Mouse (Mus musculus): ENCODE measurements around the gene Muc5b.
A peak's percentile ranks its signal among the peaks of the same experiment; 100 is the strongest.
"Not testable (repeated sequence)": the region's sequence is repeated elsewhere in the genome, so short reads cannot be mapped to it uniquely, and the experiment has no call there.

Muc5b gene

GRCm38 (mm10) chr7:141838779-141839178 lies at the start of gene Muc5b:
TSS of gene Muc5b (plus strand) at chr7:141839070.
- peak; percentile 41 for DNase-seq (ENCODE audit: low spot score)

GRCm38 (mm10) chr7:141794251-141794650 lies 44.6 kb upstream of the Muc5b start:
- no peak for DNase-seq (ENCODE audit: low spot score)

GRCm38 (mm10) chr7:141803206-141803605 lies 35.7 kb upstream of the Muc5b start:
- DNase-seq (ENCODE audit: low spot score): no peak

GRCm38 (mm10) chr7:141805384-141805783 lies 33.5 kb upstream of the Muc5b start:
- no peak for DNase-seq (ENCODE audit: low spot score)

GRCm38 (mm10) chr7:141807823-141808222 lies 31.0 kb upstream of the Muc5b start:
- DNase-seq (ENCODE audit: low spot score): not testable (repeated sequence)

- not testable (repeated sequence) for DNase-seq (ENCODE audit: low spot score)
Measured at GRCm38 (mm10) chr7:141809933-141810332, 28.9 kb upstream of the Muc5b start.

GRCm38 (mm10) chr7:141813321-141813720 lies 25.5 kb upstream of the Muc5b start:
- no peak for DNase-seq (ENCODE audit: low spot score)

GRCm38 (mm10) chr7:141815361-141815760 lies 23.5 kb upstream of the Muc5b start:
- no peak for DNase-seq (ENCODE audit: low spot score)

GRCm38 (mm10) chr7:141817355-141818075 lies 21.4 kb upstream of the Muc5b start:
- no peak for DNase-seq (ENCODE audit: low spot score)

- DNase-seq (ENCODE audit: low spot score): no peak
Measured at GRCm38 (mm10) chr7:141818267-141818666, 20.6 kb upstream of the Muc5b start.

- DNase-seq (ENCODE audit: low spot score): no peak
Measured at GRCm38 (mm10) chr7:141822582-141823261, 16.1 kb upstream of the Muc5b start.

- no peak for DNase-seq (ENCODE audit: low spot score)
Measured at GRCm38 (mm10) chr7:141823699-141824098, 15.2 kb upstream of the Muc5b start.

GRCm38 (mm10) chr7:141824398-141824797 lies 14.5 kb upstream of the Muc5b start:
- DNase-seq (ENCODE audit: low spot score): no peak

GRCm38 (mm10) chr7:141835941-141836340 lies 2.9 kb upstream of the Muc5b start:
- DNase-seq (ENCODE audit: low spot score): no peak

GRCm38 (mm10) chr7:141836423-141836822 lies 2.4 kb upstream of the Muc5b start:
- DNase-seq (ENCODE audit: low spot score): no peak

- DNase-seq (ENCODE audit: low spot score): no peak
Measured at GRCm38 (mm10) chr7:141840354-141840753, 1.5 kb downstream of the Muc5b start.

- DNase-seq (ENCODE audit: low spot score): no peak
Measured at GRCm38 (mm10) chr7:141861046-141861445, 22.2 kb downstream of the Muc5b start.

GRCm38 (mm10) chr7:141869644-141870043 lies 30.8 kb downstream of the Muc5b start:
- DNase-seq (ENCODE audit: low spot score): no peak

GRCm38 (mm10) chr7:141870553-141870952 lies 31.7 kb downstream of the Muc5b start:
- no peak for DNase-seq (ENCODE audit: low spot score)

- no peak for DNase-seq (ENCODE audit: low spot score)
Measured at GRCm38 (mm10) chr7:141874891-141875290, 36.0 kb downstream of the Muc5b start.

GRCm38 (mm10) chr7:141878813-141879212 lies 39.9 kb downstream of the Muc5b start:
- DNase-seq (ENCODE audit: low spot score): no peak

GRCm38 (mm10) chr7:141892151-141892550 lies 53.3 kb downstream of the Muc5b start:
- DNase-seq (ENCODE audit: low spot score): no peak

- no peak for DNase-seq (ENCODE audit: low spot score)
Measured at GRCm38 (mm10) chr7:141901825-141902224, 63.0 kb downstream of the Muc5b start.

All from lung, postnatal 25 days (tissue).